Mouse (Mus musculus): ENCODE data around the gene Plpp6. TPM values are rescaled to one million over a fixed set of nuclear protein-coding genes. Genes with fewer than 3 reads are reported as not detected.

Gene Plpp6
- polyA plus RNA-seq, 1 experiment from 2014 or later = 10.3 TPM

- no peaks in the 10 kb centered on the region for H3K36me3 ChIP-seq
- no peak overlapping the region for H3K27ac ChIP-seq
- H3K4me1 ChIP-seq = no peaks in the 10 kb centered on the region
- H3K4me3 ChIP-seq (replicated peaks) = no peak overlapping the region
- no peak overlapping the region for H3K9ac ChIP-seq
- no peaks in the 10 kb centered on the region for H3K9me3 ChIP-seq
- no peak overlapping the region for H3K4me2 ChIP-seq
- ATAC-seq (ENCODE audit: insufficient read depth, low FRiP score, low read depth) = no peak
- H3K27me3 ChIP-seq (replicated peaks) = no peaks in the 10 kb centered on the region
- 42% methylated on average over 2 of the region's 2 CpGs for WGBS
Observed at GRCm38 (mm10) chr19:28947311-28947710, 16.4 kb upstream of the Plpp6 start.

GRCm38 (mm10) chr19:28951251-28951650 lies 12.5 kb upstream of the Plpp6 start:
- 80% methylated on average over 5 of the region's 5 CpGs for WGBS
- no peak overlapping the region for H3K4me2 ChIP-seq
- no peaks in the 10 kb centered on the region for H3K36me3 ChIP-seq
- H3K4me1 ChIP-seq = no peaks in the 10 kb centered on the region
- H3K9me3 ChIP-seq = no peaks in the 10 kb centered on the region
- H3K4me3 ChIP-seq (replicated peaks) = no peak overlapping the region
- H3K27ac ChIP-seq = no peak overlapping the region
- no peak for ATAC-seq (ENCODE audit: insufficient read depth, low FRiP score, low read depth)
- H3K9ac ChIP-seq = no peak overlapping the region
- H3K27me3 ChIP-seq (replicated peaks) = no peaks in the 10 kb centered on the region

- Histone ChIP-seq H3K27ac (no peak overlapping the region), H3K4me3 (replicated peaks) (no peak overlapping the region), H3K9me3 (no peaks in the 10 kb centered on the region), H3K4me1 (peaks cover 6% of the 10 kb centered on the region; the same call in 1 of the 2 replicates), H3K27me3 (replicated peaks) (no peaks in the 10 kb centered on the region), H3K4me2 (peak overlapping the region; percentile 95), H3K36me3 (no peaks in the 10 kb centered on the region), H3K9ac (no peak overlapping the region)
- 41% methylated on average over 3 of the region's 3 CpGs for WGBS
- ATAC-seq (ENCODE audit: insufficient read depth, low FRiP score, low read depth) = no peak
Observed at GRCm38 (mm10) chr19:28963113-28963512, 640 bp upstream of the Plpp6 start.

- peak overlapping the region; percentile 95 for H3K4me2 ChIP-seq
- WGBS = 4% methylated on average over 4 of the region's 4 CpGs
- H3K27ac ChIP-seq = no peak overlapping the region
- peak overlapping the region; percentile 89 for H3K4me3 ChIP-seq (replicated peaks)
- ATAC-seq (ENCODE audit: insufficient read depth, low FRiP score, low read depth) = no peak
- H3K36me3 ChIP-seq = no peaks in the 10 kb centered on the region
- no peaks in the 10 kb centered on the region for H3K27me3 ChIP-seq (replicated peaks)
- peaks cover 6% of the 10 kb centered on the region; the same call in 1 of the 2 replicates for H3K4me1 ChIP-seq
- no peak overlapping the region for H3K9ac ChIP-seq
- H3K9me3 ChIP-seq = no peaks in the 10 kb centered on the region
Observed at GRCm38 (mm10) chr19:28963513-28963841, 276 bp upstream of the Plpp6 start.

GRCm38 (mm10) chr19:28964552-28964903 lies 775 bp downstream of the Plpp6 start:
- peaks cover 6% of the 10 kb centered on the region; the same call in 1 of the 2 replicates for H3K4me1 ChIP-seq
- no peak for ATAC-seq (ENCODE audit: insufficient read depth, low FRiP score, low read depth)
- H3K4me3 ChIP-seq (replicated peaks) = peak overlapping the region; percentile 89
- H3K27ac ChIP-seq = no peak overlapping the region
- 8% methylated on average over 16 of the region's 16 CpGs for WGBS
- no peaks in the 10 kb centered on the region for H3K9me3 ChIP-seq
- peak overlapping the region; percentile 95 for H3K4me2 ChIP-seq
- H3K36me3 ChIP-seq = no peaks in the 10 kb centered on the region
- peak overlapping the region; percentile 71 for H3K9ac ChIP-seq
- H3K27me3 ChIP-seq (replicated peaks) = no peaks in the 10 kb centered on the region

GRCm38 (mm10) chr19:28967652-28968051 lies 3.9 kb downstream of the Plpp6 start, which contains the start of gene 4430402I18Rik:
Gene 4430402I18Rik, minus strand, starts transcription at chr19:28967800.
- Histone ChIP-seq H3K9ac (no peak within 1 kb of the TSS), H3K4me2 (no peak within 1 kb of the TSS), H3K27me3 (replicated peaks) (no peaks in the 10 kb centered on the region), H3K4me3 (replicated peaks) (no peak within 1 kb of the TSS), H3K36me3 (no peaks in the 10 kb centered on the region), H3K9me3 (no peaks in the 10 kb centered on the region), H3K27ac (no peak within 1 kb of the TSS), H3K4me1 (peaks cover 6% of the 10 kb centered on the region; the same call in 1 of the 2 replicates)
- no peak for ATAC-seq (ENCODE audit: insufficient read depth, low FRiP score, low read depth)
- 11% methylated on average over 11 of the region's 11 CpGs for WGBS

- Histone ChIP-seq H3K4me1 (peaks cover 6% of the 10 kb centered on the region; the same call in 1 of the 2 replicates), H3K4me3 (replicated peaks) (no peak overlapping the region), H3K27ac (no peak overlapping the region), H3K9me3 (no peaks in the 10 kb centered on the region), H3K36me3 (no peaks in the 10 kb centered on the region), H3K9ac (no peak overlapping the region), H3K4me2 (no peak overlapping the region), H3K27me3 (replicated peaks) (no peaks in the 10 kb centered on the region)
- WGBS = 68% methylated on average over 4 of the region's 4 CpGs
- ATAC-seq (ENCODE audit: insufficient read depth, low FRiP score, low read depth) = no peak
Observed at GRCm38 (mm10) chr19:28968178-28968577, 4.4 kb downstream of the Plpp6 start.

GRCm38 (mm10) chr19:28969231-28969630 lies 5.5 kb downstream of the Plpp6 start:
- no peaks in the 10 kb centered on the region for H3K27me3 ChIP-seq (replicated peaks)
- no peak overlapping the region for H3K9ac ChIP-seq
- H3K4me1 ChIP-seq = peaks cover 5% of the 10 kb centered on the region; the same call in 1 of the 2 replicates
- no peaks in the 10 kb centered on the region for H3K36me3 ChIP-seq
- no peak overlapping the region for H3K4me2 ChIP-seq
- no peak overlapping the region for H3K27ac ChIP-seq
- ATAC-seq (ENCODE audit: insufficient read depth, low FRiP score, low read depth) = no peak
- no peaks in the 10 kb centered on the region for H3K9me3 ChIP-seq
- H3K4me3 ChIP-seq (replicated peaks) = no peak overlapping the region
- 80% methylated on average over 5 of the region's 5 CpGs for WGBS

- Histone ChIP-seq H3K27ac (no peak overlapping the region), H3K4me2 (no peak overlapping the region), H3K27me3 (replicated peaks) (peaks cover 4% of the 10 kb centered on the region; the same call in 1 of the 2 replicates), H3K36me3 (no peaks in the 10 kb centered on the region), H3K4me1 (peaks cover 4% of the 10 kb centered on the region), H3K4me3 (replicated peaks) (no peak overlapping the region), H3K9me3 (no peaks in the 10 kb centered on the region), H3K9ac (no peak overlapping the region)
- no peak for ATAC-seq (ENCODE audit: insufficient read depth, low FRiP score, low read depth)
- WGBS = 44% methylated on average over 11 of the region's 11 CpGs
Observed at GRCm38 (mm10) chr19:28970251-28970650, 6.5 kb downstream of the Plpp6 start.

- no peak overlapping the region for H3K9ac ChIP-seq
Observed at GRCm38 (mm10) chr19:28974862-28975611, 11.3 kb downstream of the Plpp6 start.

GRCm38 (mm10) chr19:28982617-28983016 lies 18.9 kb downstream of the Plpp6 start:
- Histone ChIP-seq H3K9ac (no peak overlapping the region), H3K4me1 (no peaks in the 10 kb centered on the region), H3K27me3 (replicated peaks) (no peaks in the 10 kb centered on the region), H3K27ac (no peak overlapping the region), H3K36me3 (no peaks in the 10 kb centered on the region), H3K4me3 (replicated peaks) (no peak overlapping the region), H3K4me2 (no peak overlapping the region), H3K9me3 (no peaks in the 10 kb centered on the region)
- 53% methylated on average over 7 of the region's 7 CpGs for WGBS
- no peak for ATAC-seq (ENCODE audit: insufficient read depth, low FRiP score, low read depth)

More at GRCm38 (mm10) chr19:28974862-28975611, 11.3 kb downstream of the Plpp6 start:
- Histone ChIP-seq H3K27ac (no peak overlapping the region), H3K9me3 (no peaks in the 10 kb centered on the region), H3K4me2 (peak overlapping the region; percentile 75), H3K36me3 (no peaks in the 10 kb centered on the region), H3K4me1 (peaks cover 7% of the 10 kb centered on the region), H3K27me3 (replicated peaks) (peaks cover 4% of the 10 kb centered on the region; the same call in 1 of the 2 replicates), H3K4me3 (replicated peaks) (peak overlapping the region; percentile 34)
- WGBS = 16% methylated on average over 35 of the region's 35 CpGs
- ATAC-seq (ENCODE audit: insufficient read depth, low FRiP score, low read depth) = peak; percentile 58

GRCm38 (mm10) chr19:28989515-28989914 lies 25.8 kb downstream of the Plpp6 start:
- no peaks in the 10 kb centered on the region for H3K27me3 ChIP-seq (replicated peaks)
- no peak for ATAC-seq (ENCODE audit: insufficient read depth, low FRiP score, low read depth)
- H3K4me1 ChIP-seq = 0 out of 2 replicates have a peak, but pooled peaks cover 5% of the 10 kb centered on the region
- peak overlapping the region; percentile 72; the same call in 1 of the 2 replicates for H3K9ac ChIP-seq
- peak overlapping the region; percentile 55 for H3K4me2 ChIP-seq
- peak overlapping the region; percentile 94 for H3K4me3 ChIP-seq (replicated peaks)
- 30% methylated on average over 8 of the region's 8 CpGs for WGBS
- peak overlapping the region; percentile 91 for H3K27ac ChIP-seq
- no peaks in the 10 kb centered on the region for H3K9me3 ChIP-seq
- no peaks in the 10 kb centered on the region for H3K36me3 ChIP-seq

Measured in stomach, embryonic 15.5 days (tissue).